Mouse (Mus musculus) liver, embryonic 14.5 days (tissue): Measurements from ENCODE around the gene Lclat1. TPM values are rescaled to one million over a fixed set of nuclear protein-coding genes. Genes with fewer than 3 reads are reported as not detected.

Experiments used
- ATAC-seq: fragments of 200-750 bp; cut with Nextera tagmentation; 2 replicates; pipeline ENCODE4 v1.8.0; 2017; ENCODE audit warnings: moderate number of reproducible peaks, mild to moderate bottlenecking, moderate library complexity; ENCODE audit not compliant: insufficient read depth
- DNase-seq, 3 experiments: peaks; one replicate each; pipeline ENCODE4 v3.0.0-alpha.2; 2012 to 2013; ENCODE audit warnings: low read depth in 3 of 3, low spot score in 3 of 3
- H3K27ac ChIP-seq: fragments of 300-500 bp; sonication (generic); 2 replicates; pipeline ENCODE4 v1.5.1; 2014; ENCODE audit warnings: moderate library complexity, mild to moderate bottlenecking, control low read depth, inconsistent platforms
- H3K27me3 ChIP-seq: fragments of 300-500 bp; sonication (generic); 2 replicates; pipeline ENCODE4 v1.6.1; 2014; ENCODE audit warnings: mild to moderate bottlenecking, low read length, moderate library complexity; ENCODE audit not compliant: control insufficient read depth, insufficient read depth
- H3K36me3 ChIP-seq: fragments of 300-500 bp; sonication (generic); replicated peaks from 2 replicates; pipeline ENCODE4 v1.6.1; 2014; ENCODE audit warnings: low read depth; ENCODE audit not compliant: control insufficient read depth, insufficient read depth
- H3K4me1 ChIP-seq, 2 experiments: fragments of 200-500 bp in 1 of 2; fragments of 300-500 bp in 1 of 2; sonication (generic) in 1 of 2; replicated peaks; 2 replicates each; pipeline ENCODE4 v1.6.1; 2012 to 2014; ENCODE audit warnings: antibody characterized with exemption in 1 of 2, inconsistent platforms in 1 of 2, low read length in 1 of 2; ENCODE audit not compliant: control insufficient read depth in 2 of 2, insufficient read depth in 2 of 2
- H3K4me2 ChIP-seq: fragments of 300-500 bp; sonication (generic); 2 replicates; pipeline ENCODE4 v1.6.1; 2014; ENCODE audit warnings: low read depth, mild to moderate bottlenecking, control low read depth, moderate library complexity
- H3K4me3 ChIP-seq, 2 experiments: fragments of 200-500 bp in 1 of 2; fragments of 300-500 bp in 1 of 2; sonication (generic) in 1 of 2; 2 replicates each; pipeline ENCODE4 v1.5.1; 2012 to 2014; ENCODE audit warnings: low read depth in 2 of 2, low read length in 2 of 2, mild to moderate bottlenecking in 2 of 2, control low read depth in 1 of 2, inconsistent platforms in 1 of 2, moderate library complexity in 1 of 2; ENCODE audit not compliant: insufficient read depth in 1 of 2
- H3K9ac ChIP-seq: fragments of 300-500 bp; sonication (generic); replicated peaks from 2 replicates; pipeline ENCODE4 v1.6.1; 2014; ENCODE audit warnings: mild to moderate bottlenecking, control low read depth, moderate library complexity
- H3K9me3 ChIP-seq: fragments of 300-500 bp; sonication (generic); 2 replicates; pipeline ENCODE4 v1.6.1; 2016; ENCODE audit warnings: low read length, mixed read lengths; ENCODE audit not compliant: control insufficient read depth
- CTCF ChIP-seq: IDR thresholded peaks from 2 replicates; pipeline ENCODE4 v1.5.1; 2016; ENCODE audit warnings: antibody characterized with exemption, low read depth, control low read depth
- EP300 ChIP-seq: IDR thresholded peaks from 2 replicates; pipeline ENCODE4 v1.6.1; 2016; ENCODE audit warnings: antibody characterized with exemption, low read depth
- WGBS: fragments of 180-500 bp; shearing (Covaris S2); extraction: QIAGEN DNeasy Blood & Tissue Kit; methylation state at CpG from one replicate; pipeline ENCODE4 v1.1.7; 2014; ENCODE audit not compliant: insufficient replicate concordance; 5-methylcytosine and 5-hydroxymethylcytosine counted together
- polyA plus RNA-seq, 2 experiments: library from polyadenylated mRNA; depleted of rRNA in 1 of 2; stranded (reverse) in 1 of 2; unstranded in 1 of 2; fragments of >200 nt; fragmentation: Nextera tagmentation in 1 of 2; extraction: Ambion mirVana in 1 of 2; gene quantifications; 2 replicates each; pipeline versions ENCODE4 v1.2.1 to v1.2.3; 2012 to 2014

The Lclat1 gene
- polyA plus RNA-seq, 2 experiments: 1.8 to 4.5 TPM

DNA sequence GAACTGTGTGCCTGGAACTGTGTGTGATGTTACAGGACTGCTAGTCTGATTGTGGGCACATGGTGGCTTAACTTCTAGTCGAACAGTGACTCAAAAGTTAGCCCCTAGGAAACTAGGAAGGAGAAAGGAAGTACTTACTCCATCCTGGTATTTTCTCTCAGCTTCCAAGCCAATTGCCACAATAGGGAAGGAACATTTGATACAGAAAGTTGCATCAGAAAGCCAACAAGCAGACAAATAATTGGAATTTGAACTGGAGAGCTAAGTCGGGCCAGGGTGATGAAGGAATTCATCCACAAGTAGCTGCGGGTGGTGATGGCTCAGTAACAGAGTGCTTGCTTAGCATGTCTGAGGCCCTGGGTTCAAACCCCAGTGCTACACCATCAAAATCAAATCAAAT is 30.1 kb upstream of the Lclat1 start:
- Histone ChIP-seq H3K9me3 (no peaks in the 10 kb centered on the region), H3K4me3 (no peak overlapping the region), H3K36me3 (no peaks in the 10 kb centered on the region), H3K4me1 (no peaks in the 10 kb centered on the region), H3K4me2 (no peak overlapping the region), H3K27me3 (no peaks in the 10 kb centered on the region), H3K27ac (no peak overlapping the region), H3K9ac (no peak overlapping the region)
- DNase-seq: no peak
- WGBS: 57% methylated on average over 3 of the region's 3 CpGs
- no peak for TF ChIP-seq CTCF
- TF ChIP-seq EP300: no peak
- ATAC-seq: no peak

DNA sequence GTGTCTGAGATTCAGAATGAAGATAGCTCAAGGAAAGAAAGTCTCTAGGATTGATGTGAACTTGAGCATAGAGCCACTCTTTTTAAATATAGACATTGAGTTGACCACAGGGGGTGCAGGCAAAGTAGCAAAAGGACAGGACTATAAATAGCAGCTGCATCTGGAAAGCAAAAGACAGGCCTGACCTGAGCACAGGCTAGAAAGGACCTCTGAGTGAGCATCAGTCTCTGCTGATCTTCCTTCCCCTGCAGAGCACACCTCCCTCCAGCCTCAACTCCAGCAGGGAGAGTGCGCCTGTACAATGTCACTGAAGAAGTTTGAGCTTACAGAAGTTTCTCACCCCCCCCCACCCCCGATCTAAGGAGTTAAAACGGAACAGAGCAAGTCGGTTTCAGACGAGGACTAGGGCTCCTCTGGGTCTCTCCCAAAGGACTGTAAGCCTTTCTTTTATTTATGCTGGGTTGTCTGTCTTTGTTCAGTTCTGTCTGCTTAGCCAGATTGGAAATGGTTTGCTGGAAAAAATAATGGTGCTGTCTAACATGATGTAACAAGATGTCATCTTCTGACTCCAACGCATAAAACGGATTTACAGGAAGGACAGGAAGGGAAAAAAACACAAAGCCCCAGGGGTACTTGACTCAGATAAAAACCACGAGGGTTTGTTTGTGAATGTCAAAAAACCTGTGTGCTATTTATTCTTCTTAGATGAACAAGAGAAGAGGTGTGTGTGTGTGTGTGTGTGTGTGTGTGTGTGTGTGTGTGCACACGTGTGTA is 26.2 kb upstream of the Lclat1 start:
- TF ChIP-seq CTCF (no peak), EP300 (no peak)
- ATAC-seq: no peak
- Histone ChIP-seq H3K36me3 (no peaks in the 10 kb centered on the region), H3K4me3 (no peak overlapping the region), H3K9me3 (no peaks in the 10 kb centered on the region), H3K27ac (no peak overlapping the region), H3K4me1 (no peaks in the 10 kb centered on the region), H3K9ac (no peak overlapping the region), H3K4me2 (no peak overlapping the region), H3K27me3 (no peaks in the 10 kb centered on the region)
- DNase-seq: no peak
- 25% methylated on average over 9 of the region's 9 CpGs for WGBS

DNA sequence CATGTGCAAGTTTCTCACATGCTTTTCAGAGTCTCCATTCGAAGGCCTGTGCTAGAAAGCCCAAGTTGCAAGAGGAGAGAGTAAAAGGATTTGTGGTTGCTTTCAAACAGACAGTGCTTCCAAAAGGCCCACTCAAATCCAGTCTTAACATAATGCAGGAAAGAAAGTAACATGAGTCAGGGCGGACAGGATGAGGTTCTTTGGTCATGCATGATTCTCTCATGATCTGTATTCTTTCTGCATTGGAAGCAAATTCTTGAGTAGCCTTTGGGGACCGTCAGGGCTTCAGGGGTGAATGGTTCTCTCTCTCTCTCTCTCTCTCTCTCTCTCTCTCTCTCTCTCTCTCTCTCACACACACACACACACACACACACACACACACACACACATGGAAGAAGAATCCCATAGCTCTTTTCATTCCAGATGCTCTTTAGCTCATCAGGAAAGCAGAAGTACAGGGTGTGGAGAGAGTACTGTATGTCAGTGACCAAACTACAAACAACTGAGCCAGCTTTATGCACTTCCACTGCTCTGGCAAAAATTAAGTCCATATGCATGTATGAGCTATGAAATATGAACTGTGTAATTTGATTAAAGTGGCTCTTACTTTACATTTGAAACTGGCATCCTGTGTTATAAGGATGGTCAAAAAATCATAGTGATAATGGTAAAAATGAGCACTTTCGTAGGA is 25.1 kb upstream of the Lclat1 start:
- Histone ChIP-seq H3K4me3 (no peak overlapping the region), H3K4me1 (0 out of 4 replicates have a peak, but pooled peaks cover 0 to 5% of the 10 kb centered on the region in 2 experiments), H3K27ac (no peak overlapping the region), H3K36me3 (no peaks in the 10 kb centered on the region), H3K4me2 (no peak overlapping the region), H3K9ac (no peak overlapping the region), H3K9me3 (no peaks in the 10 kb centered on the region), H3K27me3 (no peaks in the 10 kb centered on the region)
- 49% methylated on average over 4 of the region's 4 CpGs for WGBS
- TF ChIP-seq EP300: no peak
- TF ChIP-seq CTCF: no peak
- DNase-seq: no peak
- no peak for ATAC-seq

DNA sequence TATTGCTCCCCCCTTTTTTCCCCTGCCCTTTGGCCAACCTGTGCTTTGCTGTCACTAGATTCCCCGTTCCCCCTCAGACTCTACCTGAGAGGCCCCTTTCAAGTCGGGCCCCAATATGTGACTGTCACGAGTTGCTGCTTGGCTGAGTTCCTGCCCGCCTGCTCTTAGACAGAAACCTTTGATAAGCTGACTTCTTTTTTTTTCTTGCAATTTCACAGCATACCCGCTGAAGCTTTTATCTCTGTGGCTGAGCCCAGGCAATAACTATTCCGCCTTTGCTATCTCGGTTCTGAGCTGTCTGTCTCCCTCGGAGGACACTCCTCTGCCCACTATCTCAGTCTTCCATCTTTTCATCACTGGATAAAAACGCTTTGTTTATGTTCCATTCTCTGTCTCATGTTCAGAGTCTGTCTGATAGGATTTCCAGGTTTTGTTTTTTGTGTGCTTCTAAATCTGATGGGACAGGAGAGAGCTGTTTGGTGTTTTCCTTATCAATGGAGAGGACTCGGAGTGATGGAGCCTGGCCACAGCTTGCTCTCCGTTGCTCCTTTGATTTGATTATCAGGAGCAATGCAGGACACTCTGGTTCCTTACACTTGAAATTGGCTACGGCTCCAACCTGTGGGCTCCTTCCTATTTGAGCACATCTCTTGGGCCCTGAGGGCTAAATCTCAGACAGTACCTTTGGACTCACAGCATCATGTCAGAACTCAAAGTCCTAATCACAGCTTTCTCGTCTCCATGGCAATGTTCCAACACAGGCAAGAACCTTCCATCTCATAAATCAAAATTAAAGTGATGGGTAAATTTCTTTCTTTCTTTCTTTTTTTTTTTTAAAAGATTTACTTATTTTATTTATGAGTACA is 20.5 kb upstream of the Lclat1 start:
- no peak overlapping the region for H3K4me3 ChIP-seq
- no peak overlapping the region for H3K9ac ChIP-seq
- no peak for TF ChIP-seq CTCF
- no peak for TF ChIP-seq EP300
- no peaks in the 10 kb centered on the region for H3K27me3 ChIP-seq
- ATAC-seq (0 out of 2 replicates have a peak, but pooled peaks have one; percentile 33), DNase-seq (no peak)
- WGBS: 7% methylated on average over 13 of the region's 13 CpGs
- H3K4me1 ChIP-seq: 0 out of 4 replicates have a peak, but pooled peaks cover 0 to 5% of the 10 kb centered on the region in 2 experiments
- no peak overlapping the region for H3K27ac ChIP-seq
- H3K4me2 ChIP-seq: no peak overlapping the region
- H3K9me3 ChIP-seq: no peaks in the 10 kb centered on the region
- no peaks in the 10 kb centered on the region for H3K36me3 ChIP-seq
